Mouse (Mus musculus) limb, embryonic 14.5 days (tissue): ENCODE measurements at regions not wholly inside any gene's neighbourhood (a gene's known extent, or its start where the extent isn't known, plus 50 kb on each side); places are given as distances from the start of the nearest gene placed in this dataset.
"Not testable (repeated sequence)": the region's sequence is repeated elsewhere in the genome, so short reads cannot be mapped to it uniquely, and the experiment has no call there.

ENCODE experiments used
- ATAC-seq: fragments of 200-750 bp; cut with Nextera tagmentation; 2 replicates; pipeline ENCODE4 v1.8.0; 2017; ENCODE audit warnings: low read depth, moderate number of reproducible peaks, moderate TSS enrichment; ENCODE audit not compliant: low FRiP score
- DNase-seq: peaks from one replicate; pipeline ENCODE4 v3.0.0-alpha.2; 2015; ENCODE audit warnings: low spot score
- H3K27ac ChIP-seq: fragments of 300-500 bp; sonication (generic); replicated peaks from 2 replicates; pipeline ENCODE4 v1.5.1; 2014; ENCODE audit warnings: low read depth, mild to moderate bottlenecking, low read length, moderate library complexity, mixed read lengths
- H3K27me3 ChIP-seq: fragments of 300-500 bp; sonication (generic); 2 replicates; pipeline ENCODE4 v1.6.1; 2014; ENCODE audit warnings: low read length, mixed read lengths; ENCODE audit not compliant: control insufficient read depth, insufficient read depth
- H3K36me3 ChIP-seq: fragments of 300-500 bp; sonication (generic); 2 replicates; pipeline ENCODE4 v1.6.1; 2014; ENCODE audit warnings: mild to moderate bottlenecking, low read length, moderate library complexity, mixed read lengths; ENCODE audit not compliant: control insufficient read depth, insufficient read depth
- H3K4me1 ChIP-seq: fragments of 300-500 bp; sonication (generic); 2 replicates; pipeline ENCODE4 v1.6.1; 2014; ENCODE audit warnings: antibody characterized with exemption, low read length, mixed read lengths; ENCODE audit not compliant: control insufficient read depth, insufficient read depth
- H3K4me2 ChIP-seq: fragments of 300-500 bp; sonication (generic); replicated peaks from 2 replicates; pipeline ENCODE4 v1.6.1; 2014; ENCODE audit warnings: low read depth, mild to moderate bottlenecking, low read length, moderate library complexity; ENCODE audit not compliant: severe bottlenecking
- H3K4me3 ChIP-seq: fragments of 300-500 bp; sonication (generic); replicated peaks from 2 replicates; pipeline ENCODE4 v1.5.1; 2014; ENCODE audit warnings: low read length
- H3K9ac ChIP-seq: fragments of 300-500 bp; sonication (generic); 2 replicates; pipeline ENCODE4 v1.6.1; 2014; ENCODE audit warnings: mild to moderate bottlenecking, low read depth, low read length, moderate library complexity; ENCODE audit not compliant: severe bottlenecking
- H3K9me3 ChIP-seq: fragments of 300-500 bp; sonication (generic); 2 replicates; pipeline ENCODE4 v1.6.1; 2016; ENCODE audit warnings: low read length; ENCODE audit not compliant: control insufficient read depth
- POLR2A ChIP-seq: fragments of 200-500 bp; IDR thresholded peaks from 2 replicates; pipeline ENCODE4 v1.8.0; 2012; ENCODE audit warnings: inconsistent platforms, mild to moderate bottlenecking, moderate library complexity, borderline replicate concordance; ENCODE audit not compliant: insufficient read depth, insufficient read length; ENCODE audit errors: extremely low read depth
- WGBS: fragments of 180-500 bp; shearing (Covaris S2); extraction: QIAGEN DNeasy Blood & Tissue Kit; methylation state at CpG from one replicate; pipeline ENCODE4 v1.1.7; 2014; 5-methylcytosine and 5-hydroxymethylcytosine counted together

DNA sequence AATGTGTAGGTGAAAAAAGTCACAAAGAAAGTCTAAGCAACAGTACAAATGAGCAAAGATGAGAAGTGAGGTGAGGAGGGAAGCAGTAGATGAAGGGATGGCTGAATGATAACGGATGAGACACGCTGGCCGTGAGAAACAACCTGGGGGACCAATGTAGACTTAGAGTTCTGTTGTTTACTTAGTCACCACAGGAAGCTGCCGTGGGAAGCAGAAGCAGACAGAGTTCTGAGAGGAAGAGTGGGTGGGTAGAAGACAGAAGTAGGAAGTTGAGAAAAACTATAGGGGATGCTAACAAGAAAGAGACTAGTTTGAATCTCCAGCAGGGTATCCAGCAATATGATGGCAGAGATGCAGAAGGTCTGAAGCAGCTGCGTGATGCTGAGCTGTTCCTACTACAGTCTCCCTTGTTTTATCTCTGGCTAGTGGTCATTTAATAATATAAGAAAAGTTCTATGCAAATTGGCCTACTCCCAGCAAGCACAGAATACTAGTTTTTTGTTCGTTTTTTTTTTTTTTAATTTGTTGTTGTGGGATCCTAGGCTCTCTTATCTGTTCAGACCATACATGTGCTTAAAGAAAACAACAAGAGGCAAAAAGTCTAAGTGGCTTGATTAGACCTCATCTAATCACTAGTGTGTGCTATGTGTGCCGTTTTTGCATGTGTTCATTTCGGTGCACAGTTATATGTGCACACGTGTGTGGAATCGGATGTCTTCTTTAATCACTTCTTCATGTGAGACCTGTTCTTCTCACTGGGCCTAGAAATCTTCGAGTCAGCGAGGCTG, 85.0 kb upstream of the Adtrp start:
- no peak for ATAC-seq
- 79% methylated on average over 12 of the region's 12 CpGs for WGBS
- no peak for DNase-seq

DNA sequence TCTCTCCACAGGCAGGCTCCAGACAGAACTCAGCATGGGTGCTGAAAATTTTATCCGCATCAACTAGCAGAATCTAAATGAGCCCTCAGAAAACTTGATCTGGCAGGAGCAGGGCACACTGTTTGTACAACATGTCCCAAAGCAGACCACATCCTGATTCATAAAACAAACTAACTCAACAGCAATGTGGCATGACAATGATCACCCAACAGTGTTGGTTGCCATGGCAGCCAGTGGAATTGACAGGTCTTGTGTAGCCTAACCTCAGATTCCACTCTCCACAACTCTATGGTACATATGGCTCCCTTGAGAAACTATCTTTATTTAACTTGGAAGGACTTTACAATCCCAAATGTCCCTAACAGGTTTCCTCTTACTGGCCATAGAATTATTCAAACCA, 82.3 kb upstream of the Adtrp start:
- no peak for ATAC-seq
- no peak overlapping the region for H3K4me2 ChIP-seq

More for the DNA sequence above, 85.0 kb upstream of the Adtrp start:
- Histone ChIP-seq H3K36me3 (no peaks in the 10 kb centered on the region), H3K4me2 (no peak overlapping the region), H3K27ac (no peak overlapping the region), H3K4me3 (no peak overlapping the region), H3K9me3 (no peaks in the 10 kb centered on the region), H3K9ac (no peak overlapping the region), H3K27me3 (no peaks in the 10 kb centered on the region), H3K4me1 (no peaks in the 10 kb centered on the region)
- no peak for TF ChIP-seq POLR2A

DNA sequence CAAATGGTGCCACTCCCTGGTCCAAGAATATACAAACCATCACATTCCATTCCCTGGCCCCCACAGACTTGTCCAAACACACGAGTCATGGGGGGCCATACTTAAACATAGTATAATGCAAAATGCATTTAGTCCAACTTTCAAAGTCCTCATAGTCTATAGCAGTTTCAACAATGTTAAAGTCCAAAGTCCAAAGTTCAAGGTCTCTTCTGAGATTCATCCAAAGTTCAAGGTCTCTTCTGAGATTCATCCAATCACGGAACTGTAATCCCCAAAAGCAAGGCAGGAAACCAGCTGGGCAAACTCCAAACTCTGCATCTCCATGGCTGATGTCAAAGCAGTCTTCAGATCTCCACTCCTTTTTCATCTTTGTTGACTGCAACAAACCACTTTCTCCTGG, 78.4 kb upstream of the Adtrp start:
- DNase-seq, H3K27me3 ChIP-seq, H3K36me3 ChIP-seq, H3K4me3 ChIP-seq, H3K4me1 ChIP-seq, H3K9ac ChIP-seq, H3K27ac ChIP-seq, H3K9me3 ChIP-seq, ATAC-seq, H3K4me2 ChIP-seq: not testable (repeated sequence)
- 86% methylated on average over 2 of the region's 2 CpGs for WGBS

More for the DNA sequence above, 82.3 kb upstream of the Adtrp start:
- H3K27ac ChIP-seq: no peak overlapping the region
- H3K27me3 ChIP-seq: no peaks in the 10 kb centered on the region
- 88% methylated on average over 1 of the region's 1 CpGs for WGBS
- H3K4me1 ChIP-seq: no peaks in the 10 kb centered on the region
- no peak for TF ChIP-seq POLR2A
- no peak overlapping the region for H3K4me3 ChIP-seq
- no peak for DNase-seq
- no peaks in the 10 kb centered on the region for H3K36me3 ChIP-seq
- no peak overlapping the region for H3K9ac ChIP-seq
- H3K9me3 ChIP-seq: no peaks in the 10 kb centered on the region

DNA sequence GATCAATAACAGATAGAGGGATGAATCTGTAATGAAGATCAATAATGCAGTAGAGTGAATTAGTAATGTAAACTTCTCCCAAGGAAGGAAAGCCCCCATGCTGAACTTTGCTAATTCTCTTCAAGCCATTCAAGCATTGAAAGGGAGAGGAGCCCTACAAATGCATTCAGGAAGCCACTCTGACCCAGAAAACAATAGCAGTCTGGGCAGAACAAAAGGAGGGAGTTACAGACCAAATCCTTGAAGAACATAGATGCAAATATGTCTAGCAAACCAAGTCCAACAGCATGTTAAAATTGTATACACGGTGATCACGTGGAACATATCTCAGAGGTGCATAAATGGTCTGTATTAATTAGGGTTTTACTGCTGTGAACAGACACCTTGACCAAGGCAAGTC, 77.7 kb upstream of the Adtrp start:
- no peak for TF ChIP-seq POLR2A
- no peak for ATAC-seq

DNA sequence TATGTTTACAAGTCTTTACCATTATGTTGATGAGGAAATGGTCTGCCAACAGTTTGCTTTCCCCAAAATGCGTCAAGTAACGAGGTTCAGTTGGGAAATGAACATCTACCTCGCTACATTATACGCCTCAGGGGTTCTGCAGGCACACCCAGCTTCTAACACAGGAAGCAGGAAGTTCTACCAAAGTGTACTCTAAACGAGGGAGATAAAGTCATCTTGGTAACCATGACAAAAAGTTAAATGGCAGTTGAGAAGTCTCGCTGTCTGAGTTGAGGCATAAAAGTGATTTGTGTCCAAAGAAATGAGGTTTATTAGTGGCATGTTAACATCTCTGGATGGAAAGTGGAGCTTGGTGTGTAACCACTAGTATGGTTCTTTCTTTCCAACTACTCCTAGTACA, 73.7 kb upstream of the Adtrp start:
- H3K36me3 ChIP-seq: no peaks in the 10 kb centered on the region
- no peaks in the 10 kb centered on the region for H3K4me1 ChIP-seq
- TF ChIP-seq POLR2A: no peak
- WGBS: 54% methylated on average over 6 of the region's 6 CpGs
- H3K27ac ChIP-seq: no peak overlapping the region
- no peak overlapping the region for H3K9ac ChIP-seq
- H3K9me3 ChIP-seq: no peaks in the 10 kb centered on the region
- H3K4me2 ChIP-seq: no peak overlapping the region
- no peak for ATAC-seq
- H3K4me3 ChIP-seq: no peak overlapping the region
- no peaks in the 10 kb centered on the region for H3K27me3 ChIP-seq
- DNase-seq: no peak

More for the DNA sequence above, 77.7 kb upstream of the Adtrp start:
- Histone ChIP-seq H3K27me3 (no peaks in the 10 kb centered on the region), H3K36me3 (no peaks in the 10 kb centered on the region), H3K27ac (no peak overlapping the region), H3K4me3 (no peak overlapping the region), H3K4me2 (no peak overlapping the region), H3K9me3 (no peaks in the 10 kb centered on the region), H3K4me1 (no peaks in the 10 kb centered on the region), H3K9ac (no peak overlapping the region)
- DNase-seq: no peak
- WGBS: 31% methylated on average over 2 of the region's 2 CpGs
